Mouse (Mus musculus) myocyte (in vitro differentiated cells): ENCODE measurements around the gene Slc22a21.

Experiments
- MYOD1 ChIP-seq, 3 experiments: IDR thresholded peaks; one replicate each; pipeline ENCODE4 v1.6.1; 2011; ENCODE audit warnings: control low read depth in 2 of 3, low read depth in 2 of 3, mild to moderate bottlenecking in 2 of 3, moderate library complexity in 1 of 3; ENCODE audit not compliant: insufficient read length in 2 of 3, control insufficient read depth in 1 of 3
- POLR2A ChIP-seq: IDR thresholded peaks from one replicate; pipeline ENCODE4 v1.6.1; 2011; ENCODE audit warnings: low read depth, mild to moderate bottlenecking, control low read depth, moderate library complexity; ENCODE audit not compliant: insufficient read length
- POLR2AphosphoS2 ChIP-seq: IDR thresholded peaks from one replicate; pipeline ENCODE4 v1.6.1; 2011; ENCODE audit warnings: low read depth, control low read depth; ENCODE audit not compliant: insufficient read length
- TCF3 ChIP-seq: IDR thresholded peaks from one replicate; pipeline ENCODE4 v1.6.1; 2011; ENCODE audit warnings: low read depth, control low read depth; ENCODE audit not compliant: insufficient read length
- USF1 ChIP-seq: IDR thresholded peaks from one replicate; pipeline ENCODE4 v1.6.1; 2011; ENCODE audit warnings: low read depth, mild to moderate bottlenecking, control low read depth, moderate library complexity

DNA sequence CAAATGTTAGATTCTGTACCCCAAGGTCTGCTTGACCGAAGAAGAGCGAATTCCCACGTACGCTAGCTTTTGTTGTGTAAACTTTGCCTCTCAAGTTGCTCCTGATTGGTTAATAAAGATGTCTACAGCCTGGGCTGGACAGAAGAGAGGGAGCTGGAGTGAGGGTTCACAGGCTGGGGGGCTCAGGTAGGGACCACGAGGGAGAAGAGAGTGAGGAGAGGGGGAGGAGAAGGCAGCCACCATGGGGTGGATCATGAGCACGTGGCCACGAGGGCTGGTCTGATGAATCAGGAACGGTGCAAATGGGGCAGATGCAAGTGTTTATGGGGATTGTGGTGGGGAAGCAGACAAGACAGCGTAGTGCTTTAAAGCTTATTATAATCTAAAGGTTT, 75.6 kb downstream of the Slc22a21 start:
- TF ChIP-seq USF1 (no peak), TCF3 (no peak), MYOD1 (IDR thresholded peaks at IDR 0.05; ENCODE audit: control insufficient read depth in 1 of 3, insufficient read length in 2 of 3, low read depth in 2 of 3) (no peak), POLR2A (no peak), POLR2AphosphoS2 (no peak)
